Mouse (Mus musculus) gastrocnemius, postnatal 14 days (tissue): ENCODE results near the gene Cobl. TPM values are rescaled to one million over a fixed set of nuclear protein-coding genes. Genes with fewer than 3 reads are reported as not detected.

ENCODE experiments used
- DNase-seq: peaks from one replicate; pipeline ENCODE4 v3.0.0; 2021; ENCODE audit warnings: mixed read lengths
- intact Hi-C: fragments of 180-260 bp; cut with DNase I; formaldehyde crosslinking; loops from one replicate; pipeline ENCODE4 v1.15.1; 2025; ENCODE audit warnings: low total_unique reads
- total RNA-seq, 2 experiments: library from RNA; stranded (reverse); gene quantifications; 2 replicates each; pipeline ENCODE4 v1.2.3; 2021

Cobl gene
- total RNA-seq, 2 experiments from 2014 or later = 78.0 to 92.4 TPM

DNA sequence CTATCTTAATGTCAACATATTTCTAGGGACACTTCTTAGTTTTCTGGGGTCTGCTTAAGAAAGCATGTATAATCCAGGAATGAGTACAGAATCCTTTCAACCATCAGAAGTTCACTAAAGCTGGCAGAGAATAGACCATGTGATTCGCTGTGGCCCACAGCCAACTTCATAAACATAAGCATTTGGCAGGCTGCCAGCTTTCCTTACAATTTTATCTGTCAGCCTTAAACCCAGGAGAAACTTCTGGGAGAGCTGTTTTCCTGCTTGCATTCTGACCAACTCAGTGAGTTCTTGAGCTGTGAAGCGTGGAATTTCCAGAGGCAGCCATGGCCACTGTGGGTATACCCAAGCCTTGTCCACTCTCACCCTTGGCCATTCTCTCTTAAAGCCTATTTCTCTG, 132.8 kb downstream of the Cobl start:
- intact Hi-C loops = no loop called here
- no peak for DNase-seq

DNA sequence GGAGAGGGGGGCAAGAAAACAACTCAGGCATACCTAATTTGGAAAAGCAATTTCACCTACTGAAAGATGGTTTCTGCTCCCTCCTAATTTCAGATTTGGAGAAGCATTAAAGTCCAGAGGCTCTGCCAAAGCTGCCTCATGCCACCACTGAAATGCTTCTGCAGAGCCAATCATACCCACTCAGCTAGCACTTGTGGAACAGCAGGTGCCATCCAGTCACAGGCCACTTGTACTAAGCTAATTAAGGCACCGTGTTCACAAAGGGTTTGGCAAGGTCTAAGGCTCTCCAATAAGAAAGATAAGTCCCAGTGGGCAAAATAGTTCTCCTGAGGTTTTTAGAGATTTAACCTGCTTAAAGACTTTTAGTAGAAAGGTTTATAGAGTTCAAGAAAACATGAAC, 143.3 kb downstream of the Cobl start:
- intact Hi-C loops = no loop called here
- DNase-seq = no peak

DNA sequence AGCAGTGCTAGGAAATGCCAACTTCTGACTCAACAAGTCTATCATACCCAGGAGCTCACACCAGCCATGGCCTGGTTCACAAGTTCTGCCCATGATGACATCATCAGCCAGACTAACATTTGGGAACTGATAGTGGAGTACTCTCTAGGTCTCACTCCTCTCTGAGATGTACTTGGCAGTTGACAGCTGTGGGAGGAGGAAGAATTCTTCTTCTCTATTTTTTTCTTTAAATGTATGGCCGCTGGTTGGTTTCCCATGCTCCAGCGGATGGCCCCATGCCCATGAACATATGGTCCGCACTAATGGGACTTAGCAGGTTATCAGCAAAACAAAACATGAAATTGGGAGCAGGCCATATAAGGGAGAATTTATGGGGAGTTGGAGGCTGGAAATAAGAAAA, 145.4 kb downstream of the Cobl start:
- intact Hi-C loops = no loop called here
- no peak for DNase-seq

DNA sequence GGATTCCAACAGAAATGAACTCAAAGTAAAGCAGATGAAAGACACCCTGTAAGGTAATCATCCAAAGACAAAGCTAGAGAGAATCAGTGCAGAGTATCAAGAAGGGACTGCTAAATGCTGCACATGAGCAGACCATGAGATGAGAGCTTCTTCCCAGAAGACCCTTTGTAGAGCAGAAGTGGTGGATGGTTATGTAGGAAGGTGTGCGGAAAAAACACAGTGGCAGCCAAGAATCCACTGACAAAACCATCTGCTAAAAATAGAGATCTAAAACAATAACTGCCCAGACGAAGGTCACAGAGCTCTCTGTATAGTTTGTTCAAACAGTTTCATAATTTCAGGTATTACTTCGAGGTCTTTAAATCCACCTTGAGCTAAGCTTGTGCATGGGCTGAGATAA, 149.1 kb downstream of the Cobl start:
- intact Hi-C loops = no loop called here
- DNase-seq = no peak

DNA sequence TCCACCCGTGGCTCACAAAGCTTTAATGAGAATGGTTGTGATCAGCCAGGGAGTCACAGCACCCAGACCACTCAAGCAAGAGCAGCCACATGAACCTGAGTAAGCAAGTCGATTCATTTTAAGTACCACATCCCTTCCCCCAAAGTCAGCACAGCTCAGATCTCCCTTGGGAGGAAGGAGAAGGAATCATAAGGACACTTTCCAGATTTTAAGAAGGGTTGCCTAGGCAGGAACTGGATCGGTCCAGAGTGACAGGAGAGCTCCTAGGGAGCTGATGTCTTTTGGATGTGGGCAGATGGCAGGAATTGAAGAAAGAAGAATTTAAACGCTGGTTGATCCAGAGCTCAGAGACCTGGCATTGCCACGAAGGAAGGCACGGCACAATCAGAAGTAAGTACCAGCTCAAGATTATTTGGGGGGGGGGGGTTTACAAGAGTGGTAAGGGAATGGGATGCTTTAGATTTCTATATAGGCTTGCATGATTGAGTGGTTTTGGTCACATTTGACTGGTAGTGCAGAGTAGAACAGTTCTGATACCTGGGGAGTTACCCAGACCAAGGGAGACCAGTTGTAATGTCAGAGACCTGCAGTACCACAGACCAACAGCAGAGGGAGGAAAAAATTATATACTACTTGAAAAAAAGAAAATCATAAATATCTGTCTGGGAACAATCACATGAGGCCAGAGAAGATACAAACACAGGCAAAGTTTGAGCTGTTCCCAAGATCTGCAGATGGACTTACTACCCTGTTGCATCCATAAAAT, 150.3 kb downstream of the Cobl start:
- DNase-seq = peak; percentile 9
- intact Hi-C loops = loop anchor here (5.0 kb wide), 1 partner anchor 48 kb away; no protein-coding TSS in a partner anchor

DNA sequence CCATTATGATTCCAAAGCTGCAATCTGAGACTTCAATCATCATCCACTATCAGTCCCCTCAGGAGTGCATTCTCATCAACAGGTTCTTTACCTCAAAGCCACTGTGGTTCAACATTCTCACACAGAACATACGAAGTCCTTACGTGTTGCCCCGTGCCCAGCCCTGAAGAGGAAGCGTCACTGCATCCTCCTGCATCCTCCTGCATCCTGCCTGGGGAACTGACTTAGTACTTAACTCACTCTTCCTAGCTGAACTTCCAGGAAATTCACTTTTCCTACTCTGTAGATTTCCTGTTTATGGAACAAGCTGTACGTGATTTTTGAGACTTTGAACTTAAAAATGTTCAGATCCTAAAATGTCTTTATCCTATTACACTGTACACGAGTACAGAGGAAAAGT, 153.3 kb downstream of the Cobl start:
- intact Hi-C loops = loop anchor here (5.0 kb wide), 1 partner anchor 51 kb away; no protein-coding TSS in a partner anchor
- no peak for DNase-seq

DNA sequence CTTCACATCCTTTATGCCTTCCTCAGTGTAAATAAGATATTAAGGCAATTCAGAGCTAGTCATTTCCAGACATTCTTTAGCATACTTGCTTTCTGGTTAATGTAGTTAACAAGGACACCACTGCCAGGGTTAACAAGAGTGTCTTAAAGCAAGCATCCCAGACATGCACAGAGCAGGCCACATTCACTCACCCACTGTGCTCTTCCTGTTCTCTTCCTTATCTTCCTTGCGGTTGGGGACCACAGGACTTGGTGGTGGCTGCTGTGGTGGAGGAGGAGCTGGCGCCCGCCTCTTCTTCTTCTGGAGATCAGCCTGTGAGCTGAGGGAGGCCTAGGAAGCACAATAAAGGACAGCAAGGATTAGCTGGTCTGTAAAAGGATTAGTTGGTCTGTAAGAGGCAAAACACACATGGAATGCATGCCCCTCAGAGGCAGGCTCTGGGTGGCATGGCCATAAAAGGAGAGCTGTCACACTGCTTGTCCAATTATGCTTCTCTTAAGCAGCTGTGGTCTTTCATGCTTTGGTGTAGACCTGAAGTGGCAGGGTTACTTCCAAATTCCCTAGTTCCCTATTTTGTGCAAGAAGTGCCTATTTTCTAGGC, 155.2 kb downstream of the Cobl start:
- DNase-seq = no peak
- intact Hi-C loops = loop anchor here (5.0 kb wide), 1 partner anchor 53 kb away; no protein-coding TSS in a partner anchor

DNA sequence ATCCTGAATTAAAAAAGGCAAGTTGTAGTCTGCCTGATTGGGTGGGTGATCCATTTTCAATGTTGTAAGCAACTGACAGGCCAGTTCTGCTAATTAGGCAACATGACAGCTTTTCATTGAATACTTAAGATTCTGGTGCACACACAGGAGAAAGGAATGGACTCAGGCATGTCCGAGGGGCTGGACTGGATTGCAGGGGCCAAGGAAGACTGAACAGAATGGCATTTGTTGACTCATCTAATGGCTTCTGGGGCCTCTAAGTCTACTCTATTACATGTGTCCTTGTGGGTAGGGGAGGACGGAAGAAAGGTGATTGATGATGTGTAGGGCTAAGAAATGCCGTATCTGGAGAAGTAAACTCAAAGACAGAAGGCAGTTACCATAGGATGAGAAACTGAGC, 159.9 kb downstream of the Cobl start:
- DNase-seq = no peak
- intact Hi-C loops = no loop called here

DNA sequence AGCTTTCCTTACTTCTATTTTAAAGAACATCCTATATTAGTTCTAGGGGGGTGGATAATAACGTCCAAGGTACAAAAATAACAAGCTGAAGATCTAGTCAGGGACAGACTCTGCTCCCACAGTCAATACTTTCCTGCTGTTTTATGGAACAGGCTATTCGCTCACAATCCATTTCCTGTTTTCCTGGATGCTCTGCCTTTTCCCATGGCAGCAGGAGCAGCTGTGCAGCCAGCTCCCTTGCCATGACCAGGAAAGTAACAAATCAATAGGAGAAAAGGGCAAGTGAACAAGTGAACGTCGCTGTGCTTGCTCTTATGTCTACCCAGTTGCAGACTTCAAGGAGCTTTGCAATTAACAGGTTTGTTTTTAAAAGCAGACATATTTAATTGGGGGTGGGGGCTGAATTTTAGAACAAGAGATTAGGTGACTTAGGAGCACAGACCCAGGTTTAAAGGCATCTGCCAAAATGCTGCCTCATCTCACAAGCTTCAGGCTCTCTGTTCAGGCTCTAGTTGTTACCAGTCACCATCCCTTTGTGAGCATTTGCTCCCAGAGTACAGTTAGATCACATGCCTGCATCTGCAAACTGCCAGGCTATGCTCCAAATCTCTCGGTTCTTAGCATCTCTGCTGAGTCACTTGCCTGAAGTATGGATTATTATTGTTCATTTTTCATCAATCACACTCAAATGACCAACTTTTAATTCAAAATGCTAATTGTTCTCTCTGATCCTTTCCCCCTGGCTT, 164.9 kb downstream of the Cobl start:
- intact Hi-C loops = loop anchor here (10.0 kb wide), 1 partner anchor 485 kb away; no protein-coding TSS in a partner anchor
- DNase-seq = no peak

DNA sequence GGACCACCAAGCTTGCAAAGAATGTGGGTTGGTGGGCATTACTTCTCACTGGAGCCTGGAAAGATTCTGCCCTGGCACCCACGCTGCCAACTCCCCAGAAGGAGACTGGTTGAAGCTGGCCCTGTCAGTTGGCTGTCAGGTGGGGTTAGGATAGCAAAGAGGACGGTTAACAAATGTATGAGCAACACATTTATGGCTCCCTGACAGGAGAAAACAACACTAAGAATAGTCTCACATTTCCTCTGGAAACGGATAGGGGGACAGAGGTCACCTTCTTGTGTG, 173.2 kb downstream of the Cobl start:
- no peak for DNase-seq
- intact Hi-C loops = loop anchor here (5.0 to 10.0 kb wide), 2 partner anchors 264 to 477 kb away; no protein-coding TSS in a partner anchor

DNA sequence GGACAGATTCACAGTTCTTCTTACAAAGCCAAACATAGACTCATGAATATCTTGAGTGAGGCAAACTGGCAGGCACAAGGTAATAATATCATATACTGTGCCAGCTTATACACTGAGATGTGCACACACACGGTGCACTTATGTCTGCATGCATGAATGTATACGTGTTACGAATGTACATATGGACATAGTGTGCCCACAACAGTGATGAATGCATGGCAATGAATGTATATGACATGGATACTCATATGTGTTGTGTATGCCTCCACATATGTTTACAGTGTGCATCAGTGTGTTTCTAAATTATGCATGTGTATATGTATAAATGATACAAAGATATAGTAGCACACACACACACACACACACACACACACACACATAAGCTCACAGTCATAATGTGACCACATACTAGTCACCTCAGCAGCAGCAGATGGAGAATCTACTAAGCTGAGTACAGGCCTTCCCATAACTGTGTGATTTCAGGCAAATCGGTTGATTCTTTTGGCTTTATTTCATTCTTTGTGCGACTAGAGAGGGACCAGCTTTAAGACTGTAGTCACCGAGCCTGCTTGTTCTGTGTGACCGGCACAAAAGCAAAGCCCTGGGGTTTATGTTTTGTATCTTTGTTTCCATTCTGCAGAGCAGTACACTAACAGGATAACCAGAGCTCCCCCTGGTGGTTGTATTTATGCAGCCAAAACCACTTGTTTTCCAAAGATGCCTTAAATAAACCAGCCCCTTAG, 173.7 kb downstream of the Cobl start:
- intact Hi-C loops = loop anchor here (5.0 to 10.0 kb wide), 2 partner anchors 264 to 476 kb away; no protein-coding TSS in a partner anchor
- DNase-seq = peak; percentile 57

DNA sequence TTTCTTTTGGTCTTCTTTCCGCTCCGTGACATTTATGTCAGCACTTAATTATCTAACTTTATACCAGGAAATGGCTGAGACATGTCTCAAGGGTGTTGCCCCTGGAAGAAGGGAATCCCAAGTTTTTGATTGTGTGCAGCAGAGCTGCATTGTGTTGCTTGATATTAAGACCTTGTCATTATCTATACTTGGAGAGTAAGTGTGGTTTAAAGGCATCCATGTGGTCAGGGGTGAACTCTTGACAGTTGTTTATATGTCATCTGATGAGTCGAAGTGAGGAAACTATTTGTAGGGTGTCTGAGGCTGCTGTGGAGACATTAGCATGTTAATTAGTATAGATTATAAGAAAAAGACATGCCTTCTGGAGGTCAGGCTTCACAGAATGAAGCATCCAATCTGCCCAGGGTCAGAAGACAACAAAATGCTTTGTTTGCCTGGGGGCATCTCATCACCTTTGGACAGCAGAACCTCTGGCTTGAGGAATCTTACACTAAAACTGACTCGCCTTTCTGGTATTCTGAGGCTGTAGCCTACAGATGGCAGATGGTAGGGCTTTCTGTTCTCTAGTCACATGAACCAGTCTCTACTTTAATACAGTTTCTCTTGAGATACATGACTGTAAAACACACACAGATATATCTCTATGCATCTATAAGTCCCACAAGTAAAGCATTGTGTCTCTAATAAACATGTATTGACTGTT, 179.3 kb downstream of the Cobl start:
- intact Hi-C loops = no loop called here
- no peak for DNase-seq

DNA sequence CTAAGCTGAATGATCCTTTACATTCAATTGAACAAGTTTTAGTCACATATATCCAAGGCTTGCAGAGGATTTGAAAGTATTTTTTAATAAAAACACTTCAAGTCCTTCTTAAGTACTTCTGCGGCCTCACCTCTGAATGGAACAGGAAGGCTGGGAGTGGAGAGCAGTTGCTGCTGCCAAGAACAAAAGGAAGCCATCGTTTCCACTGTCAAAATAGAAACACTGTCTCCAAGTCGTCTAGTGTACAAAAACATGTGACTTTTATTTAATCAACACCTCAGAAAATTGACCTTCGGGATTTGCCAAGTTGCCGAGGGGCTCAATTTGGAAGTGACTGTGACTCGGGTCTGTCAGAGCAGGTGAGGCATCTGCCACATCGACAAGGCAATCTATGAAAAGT, 184.0 kb downstream of the Cobl start:
- intact Hi-C loops = no loop called here
- no peak for DNase-seq

DNA sequence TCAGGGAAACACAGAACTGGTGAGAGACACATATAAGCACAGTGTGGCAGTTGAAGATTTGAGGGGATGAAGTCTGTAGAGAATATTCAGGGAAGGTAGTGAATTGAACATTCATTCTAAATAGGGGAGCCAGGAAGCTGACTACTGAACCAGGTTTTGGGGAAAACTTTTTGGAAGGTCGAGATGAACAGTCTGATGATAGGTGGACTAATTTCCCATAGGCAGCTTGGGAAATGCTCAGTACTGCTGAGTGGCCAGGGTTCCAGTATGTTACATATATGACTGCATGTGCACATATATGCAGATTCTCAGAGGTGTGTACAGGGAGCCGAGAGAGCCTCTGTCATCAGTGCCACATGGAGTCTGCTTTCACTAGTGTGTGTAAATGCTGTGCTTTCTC, 190.5 kb downstream of the Cobl start:
- no peak for DNase-seq
- intact Hi-C loops = no loop called here

DNA sequence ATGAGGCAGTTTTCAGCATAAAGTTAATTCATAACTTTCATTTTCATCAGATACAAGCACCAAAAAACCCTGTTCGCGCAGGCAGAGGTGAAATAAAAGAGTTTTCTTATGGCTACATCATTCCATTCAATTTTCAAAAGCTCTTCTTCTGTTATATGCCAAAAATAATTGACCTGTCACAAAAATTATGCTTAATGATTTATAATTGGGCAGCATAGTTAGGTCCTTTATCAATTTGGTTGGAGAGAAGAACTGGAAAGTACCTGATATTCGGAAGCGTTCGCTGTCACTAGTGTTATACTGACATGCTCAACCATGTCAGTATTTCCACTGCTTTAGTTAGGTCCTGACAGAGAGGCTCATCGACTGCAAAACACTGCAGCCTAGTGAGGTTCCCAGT, 191.0 kb downstream of the Cobl start:
- no peak for DNase-seq
- intact Hi-C loops = no loop called here

DNA sequence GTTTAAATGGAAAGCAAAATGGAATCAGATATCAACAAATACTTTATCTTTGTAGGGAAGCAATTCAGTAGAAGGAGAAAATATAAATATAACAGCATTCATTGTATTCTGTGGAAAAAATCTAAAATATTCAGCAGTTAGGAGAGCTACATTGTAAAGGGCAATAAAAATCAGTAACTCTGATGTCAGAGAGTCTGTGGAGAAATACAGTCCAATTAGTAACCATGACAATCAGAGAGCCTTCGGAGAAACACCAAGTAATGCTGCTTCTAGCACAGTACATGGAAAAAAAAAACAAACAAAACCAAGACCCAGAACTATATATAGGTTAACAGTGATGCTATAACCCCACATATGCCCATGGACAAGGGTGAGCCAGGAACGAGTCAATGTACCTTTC, 206.3 kb downstream of the Cobl start:
- no peak for DNase-seq
- intact Hi-C loops = no loop called here

DNA sequence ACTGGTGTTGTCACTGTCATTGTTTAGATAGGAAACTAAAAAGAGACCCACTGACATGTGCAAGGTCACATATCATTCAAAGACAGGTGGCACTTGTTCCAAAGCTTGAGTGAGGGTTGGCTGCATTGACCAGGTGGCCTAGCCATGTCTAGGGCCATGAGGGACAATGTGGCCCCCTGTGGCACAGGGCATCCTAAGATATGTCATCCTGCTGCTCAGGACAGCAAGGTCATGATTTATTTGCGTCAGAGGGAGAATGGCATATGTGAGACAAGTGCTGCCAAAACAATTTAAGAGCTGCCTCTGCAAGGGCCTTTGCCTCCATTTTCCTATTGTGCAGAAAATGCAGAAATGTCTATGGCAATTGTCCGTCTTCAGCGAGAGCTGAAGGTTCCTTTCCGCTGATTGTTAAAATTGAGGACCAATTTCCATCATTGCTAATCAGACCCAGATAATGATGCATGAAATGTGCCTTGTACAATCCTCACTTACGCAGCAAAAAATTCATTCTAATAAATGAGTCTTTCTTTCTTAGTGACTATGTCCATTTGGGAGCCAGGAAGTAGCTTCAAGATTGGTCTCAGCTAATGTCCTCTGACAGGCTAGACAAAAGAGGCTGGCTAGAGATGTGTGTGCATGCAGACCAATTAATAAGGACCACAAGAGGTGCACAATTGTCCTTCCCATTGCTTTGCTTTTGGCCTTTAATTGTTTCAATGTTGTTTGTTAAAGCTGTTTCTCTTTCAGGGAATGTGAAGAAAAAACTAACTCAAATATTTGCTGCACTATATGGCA, 207.2 kb downstream of the Cobl start:
- DNase-seq = no peak
- intact Hi-C loops = no loop called here

DNA sequence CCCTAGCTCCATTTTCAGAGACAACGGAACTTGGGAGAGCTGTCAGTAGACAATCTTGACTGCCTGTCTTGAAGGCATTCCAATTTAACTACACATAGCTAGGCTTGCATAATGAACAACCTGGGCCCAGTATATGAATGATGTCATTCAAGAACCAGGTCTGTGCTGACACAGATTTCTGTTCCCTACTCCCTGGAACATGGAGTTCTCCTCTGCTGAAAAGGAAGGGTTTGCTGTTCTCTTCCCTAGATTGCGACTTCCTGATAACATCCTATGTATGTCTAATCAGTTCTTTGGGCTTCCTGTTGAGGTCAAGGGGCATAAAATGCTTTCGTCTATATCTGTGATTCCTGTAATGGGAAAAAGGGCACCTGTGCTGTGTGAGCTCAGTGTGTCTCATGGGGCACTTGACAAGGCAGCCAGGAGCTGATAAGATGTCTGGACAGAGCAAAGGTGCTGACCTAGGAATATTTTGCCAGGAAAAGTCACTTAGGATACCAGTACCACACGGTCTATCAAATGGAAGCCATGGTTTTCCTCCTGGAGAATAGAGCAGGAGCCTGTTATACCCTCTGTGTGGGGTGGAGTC, 219.3 kb downstream of the Cobl start:
- intact Hi-C loops = no loop called here
- no peak for DNase-seq
